Mouse (Mus musculus) heart, embryonic 15.5 days (tissue): ENCODE results near the gene Fabp2. TPM values are rescaled to one million over a fixed set of nuclear protein-coding genes. Genes with fewer than 3 reads are reported as not detected.

Experiments used
- ATAC-seq: fragments of 200-750 bp; cut with Nextera tagmentation; replicated peaks from 2 replicates; pipeline ENCODE4 v1.8.0; 2017; ENCODE audit warnings: low read depth, moderate TSS enrichment; ENCODE audit not compliant: insufficient number of reproducible peaks, insufficient read depth, low FRiP score
- H3K27ac ChIP-seq: fragments of 300-500 bp; sonication (generic); 2 replicates; pipeline ENCODE4 v1.5.1; 2015; ENCODE audit warnings: mild to moderate bottlenecking, inconsistent platforms
- H3K27me3 ChIP-seq: fragments of 300-500 bp; sonication (generic); 2 replicates; pipeline ENCODE4 v1.6.1; 2015; ENCODE audit warnings: inconsistent platforms
- H3K36me3 ChIP-seq: fragments of 300-500 bp; sonication (generic); 2 replicates; pipeline ENCODE4 v1.6.1; 2015; ENCODE audit warnings: mild to moderate bottlenecking, inconsistent platforms
- H3K4me1 ChIP-seq: fragments of 300-500 bp; sonication (generic); replicated peaks from 2 replicates; pipeline ENCODE4 v1.6.1; 2015; ENCODE audit warnings: inconsistent platforms
- H3K4me2 ChIP-seq: fragments of 300-500 bp; sonication (generic); 2 replicates; pipeline ENCODE4 v1.6.1; 2015; ENCODE audit warnings: inconsistent platforms, mild to moderate bottlenecking, moderate library complexity
- H3K4me3 ChIP-seq: fragments of 300-500 bp; sonication (generic); 2 replicates; pipeline ENCODE4 v1.5.1; 2015; ENCODE audit warnings: mild to moderate bottlenecking, inconsistent platforms
- H3K9ac ChIP-seq: fragments of 300-500 bp; sonication (generic); 2 replicates; pipeline ENCODE4 v1.6.1; 2015; ENCODE audit warnings: mild to moderate bottlenecking, inconsistent platforms
- H3K9me3 ChIP-seq: fragments of 300-500 bp; sonication (generic); replicated peaks from 2 replicates; pipeline ENCODE4 v1.6.1; 2016; ENCODE audit warnings: inconsistent platforms
- WGBS: fragments of 180-500 bp; shearing (Covaris S2); methylation state at CpG from one replicate; pipeline ENCODE4 v1.1.7; 2015; ENCODE audit warnings: mixed read lengths; 5-methylcytosine and 5-hydroxymethylcytosine counted together
- polyA plus RNA-seq: library from polyadenylated mRNA; unstranded; fragments of >200 nt; fragmentation: Nextera tagmentation; extraction: Ambion mirVana; gene quantifications from 2 replicates; pipeline ENCODE4 v1.2.1, GENCODE M21; 2015

Gene Fabp2
- polyA plus RNA-seq, 1 experiment from 2014 or later, result 0.30 TPM

DNA sequence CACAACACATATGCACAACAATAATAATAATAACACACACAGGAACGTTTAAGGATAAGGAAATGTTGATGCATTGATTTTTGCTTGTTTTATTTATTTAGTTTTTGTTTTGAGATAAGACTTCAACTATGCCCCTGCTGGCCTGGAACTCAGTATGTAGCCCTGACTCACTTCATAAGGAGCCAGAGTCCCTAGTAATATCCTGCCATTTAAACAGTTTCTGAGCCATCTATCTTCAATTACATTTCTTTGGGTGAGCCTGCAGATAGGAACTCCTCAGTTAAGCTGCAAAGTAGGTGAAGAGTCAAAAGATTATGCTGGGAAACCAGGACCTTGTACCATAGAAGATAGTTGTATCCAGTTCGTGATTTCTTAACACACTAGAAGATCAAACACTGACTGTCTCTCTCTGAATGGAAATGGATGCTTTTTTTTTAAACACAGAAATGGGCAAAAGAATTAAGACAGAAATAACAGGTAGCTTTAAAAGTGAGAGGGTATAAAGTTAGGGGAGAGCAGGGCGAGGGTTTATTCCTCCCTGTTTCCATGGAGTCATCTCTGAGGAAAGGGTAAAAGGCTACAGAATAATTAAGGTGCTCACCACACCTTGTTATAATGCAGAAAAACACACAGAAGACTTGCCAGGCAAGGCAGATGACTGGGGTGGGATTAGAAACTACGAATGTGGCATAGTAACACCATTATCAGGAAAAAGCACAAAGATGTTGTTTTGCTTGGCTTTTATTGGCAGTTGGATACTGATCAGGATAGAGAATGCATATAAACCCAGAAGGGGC is 7.2 kb upstream of the Fabp2 start:
- no peak for ATAC-seq
- 62% methylated on average over 4 of the region's 4 CpGs for WGBS
- H3K36me3 ChIP-seq, result no peaks in the 10 kb centered on the region
- H3K9ac ChIP-seq, result no peak overlapping the region
- H3K4me2 ChIP-seq, result no peak overlapping the region
- no peaks in the 10 kb centered on the region for H3K4me1 ChIP-seq
- no peak overlapping the region for H3K27ac ChIP-seq
- H3K9me3 ChIP-seq, result no peaks in the 10 kb centered on the region
- no peaks in the 10 kb centered on the region for H3K27me3 ChIP-seq
- no peak overlapping the region for H3K4me3 ChIP-seq

DNA sequence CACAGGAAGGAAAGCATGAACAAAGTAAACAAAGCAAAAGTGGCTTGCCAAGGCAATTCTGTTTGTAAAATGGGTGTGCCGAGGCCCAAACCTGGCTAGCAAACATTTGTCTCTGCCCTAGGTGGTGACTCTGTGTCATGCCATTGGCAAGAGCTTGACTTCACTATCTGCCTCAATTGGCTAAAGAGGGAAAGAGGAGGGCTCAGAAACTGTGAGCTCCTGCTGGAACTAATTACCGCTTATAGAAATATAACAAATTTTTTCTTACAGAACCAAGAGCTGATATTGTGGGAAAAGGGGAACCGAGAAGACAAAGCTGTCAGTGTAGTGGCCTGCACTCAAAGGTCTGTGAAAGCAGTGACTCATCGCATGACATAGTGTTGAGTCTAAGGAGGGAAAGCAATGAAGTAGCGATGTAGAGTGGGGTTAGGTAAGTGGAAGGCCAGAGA is 6.5 kb upstream of the Fabp2 start:
- no peak overlapping the region for H3K27ac ChIP-seq
- no peak overlapping the region for H3K9ac ChIP-seq

DNA sequence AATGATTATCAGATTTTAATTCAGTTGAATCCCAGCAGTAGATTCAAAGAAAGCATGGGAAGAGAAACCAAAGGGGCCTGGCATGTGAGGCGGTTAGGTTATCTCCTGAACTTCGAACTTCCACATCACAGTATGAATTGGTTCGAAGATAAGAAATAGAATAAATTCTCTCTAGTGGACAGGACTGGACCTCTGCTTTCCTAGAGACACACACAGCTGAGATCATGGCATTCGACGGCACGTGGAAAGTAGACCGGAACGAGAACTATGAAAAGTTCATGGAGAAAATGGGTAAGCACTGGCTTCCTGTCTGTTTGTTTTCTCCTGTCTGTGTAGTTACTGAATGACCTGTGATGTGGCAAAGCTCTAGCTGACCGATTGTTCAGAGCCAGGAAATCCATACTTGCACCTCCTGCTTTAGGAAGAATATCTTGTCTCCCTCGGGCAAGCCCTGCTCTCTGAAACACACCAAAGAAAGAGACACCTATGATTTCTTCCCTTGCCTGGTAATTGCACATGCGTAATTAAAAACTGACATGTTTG is 388 bp downstream of the Fabp2 start:
- Histone ChIP-seq H3K9ac (no peak overlapping the region), H3K36me3 (no peaks in the 10 kb centered on the region), H3K27me3 (no peaks in the 10 kb centered on the region), H3K27ac (no peak overlapping the region), H3K9me3 (no peaks in the 10 kb centered on the region), H3K4me3 (no peak overlapping the region), H3K4me2 (no peak overlapping the region), H3K4me1 (no peaks in the 10 kb centered on the region)
- WGBS, result 75% methylated on average over 11 of the region's 11 CpGs
- ATAC-seq, result no peak

More for the DNA sequence above, 6.5 kb upstream of the Fabp2 start:
- Histone ChIP-seq H3K4me3 (no peak overlapping the region), H3K4me2 (no peak overlapping the region), H3K27me3 (no peaks in the 10 kb centered on the region), H3K36me3 (no peaks in the 10 kb centered on the region), H3K4me1 (no peaks in the 10 kb centered on the region), H3K9me3 (no peaks in the 10 kb centered on the region)
- 50% methylated on average over 5 of the region's 5 CpGs for WGBS
- ATAC-seq, result no peak

DNA sequence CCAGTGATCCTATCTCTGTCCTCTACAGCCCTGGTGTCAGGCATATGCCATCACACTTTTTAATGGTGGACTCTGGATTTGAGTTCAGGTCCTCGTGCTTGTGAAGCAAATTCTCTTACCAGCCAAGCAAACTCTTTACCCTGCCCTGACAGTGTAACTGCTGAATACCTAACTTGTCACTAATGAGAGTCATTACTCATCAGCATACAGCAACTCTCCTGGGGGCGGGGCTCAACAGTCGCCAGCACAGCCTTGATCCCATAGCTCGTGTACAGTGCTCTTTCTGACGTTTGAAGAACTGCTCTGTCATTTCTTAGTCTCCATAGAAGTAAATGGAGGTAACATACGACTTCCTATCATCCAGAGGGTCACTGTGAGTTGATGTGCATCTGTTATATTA is 3.4 kb downstream of the Fabp2 start:
- no peak overlapping the region for H3K9ac ChIP-seq
- 56% methylated on average over 6 of the region's 6 CpGs for WGBS
- H3K4me1 ChIP-seq, result no peaks in the 10 kb centered on the region
- no peaks in the 10 kb centered on the region for H3K27me3 ChIP-seq
- H3K9me3 ChIP-seq, result no peaks in the 10 kb centered on the region
- no peak overlapping the region for H3K27ac ChIP-seq
- H3K4me3 ChIP-seq, result no peak overlapping the region
- ATAC-seq, result no peak
- H3K4me2 ChIP-seq, result no peak overlapping the region
- no peaks in the 10 kb centered on the region for H3K36me3 ChIP-seq

DNA sequence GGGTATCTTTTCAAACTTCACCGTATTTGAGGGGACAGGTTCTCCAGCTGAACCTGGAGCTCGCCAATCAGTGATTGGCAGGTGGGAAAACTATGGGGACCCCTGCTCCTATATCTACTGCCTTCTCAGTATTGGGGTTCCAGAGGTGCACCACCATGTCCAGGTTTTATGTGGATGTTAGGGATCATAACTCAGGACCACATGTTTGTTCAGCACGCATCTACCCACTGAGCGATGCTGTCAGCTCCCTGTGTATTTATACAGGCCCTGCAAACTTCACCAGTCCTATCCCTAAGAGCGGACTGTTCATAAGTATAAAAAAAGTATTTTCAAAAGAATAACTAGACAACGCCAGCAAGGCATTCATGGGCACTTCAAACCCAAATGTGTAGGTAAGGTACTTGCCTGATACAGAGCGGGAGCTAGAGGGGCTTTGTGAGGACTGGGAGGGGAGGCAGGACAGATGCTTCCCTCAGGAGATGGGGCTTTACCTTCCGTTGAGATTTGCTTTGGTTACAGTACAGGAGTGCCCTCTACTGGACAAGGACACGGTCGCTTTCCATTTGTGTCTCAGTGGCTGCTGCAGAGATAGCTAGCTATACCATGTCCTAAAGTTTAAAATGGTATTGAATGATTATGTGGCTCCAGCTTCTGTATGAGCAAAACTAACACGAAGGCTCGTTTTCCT is 9.0 kb downstream of the Fabp2 start:
- H3K9ac ChIP-seq, result no peak overlapping the region
- no peaks in the 10 kb centered on the region for H3K27me3 ChIP-seq
- H3K4me2 ChIP-seq, result no peak overlapping the region
- ATAC-seq, result no peak
- H3K4me1 ChIP-seq, result no peaks in the 10 kb centered on the region
- no peaks in the 10 kb centered on the region for H3K36me3 ChIP-seq
- no peak overlapping the region for H3K27ac ChIP-seq
- no peak overlapping the region for H3K4me3 ChIP-seq
- H3K9me3 ChIP-seq, result no peaks in the 10 kb centered on the region
- 38% methylated on average over 12 of the region's 12 CpGs for WGBS

DNA sequence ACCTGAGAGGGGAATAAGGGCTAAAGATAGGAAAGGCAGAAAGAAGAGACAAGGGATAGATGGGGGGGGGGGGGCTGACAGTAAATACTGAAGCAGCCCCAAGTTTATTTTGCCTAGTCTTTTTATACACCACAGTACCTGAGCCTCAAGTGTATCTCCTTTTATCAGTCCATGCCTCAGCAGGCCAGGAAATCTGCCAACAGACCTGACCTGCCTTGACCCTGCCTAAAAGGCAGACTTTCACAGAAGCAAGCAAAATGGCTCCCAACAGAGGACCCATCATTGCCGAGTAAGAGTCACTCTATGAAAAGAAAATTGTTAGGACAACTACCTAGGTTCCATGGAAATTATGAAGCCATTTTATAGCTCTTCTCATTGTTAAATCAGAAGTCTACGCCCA is 13.0 kb downstream of the Fabp2 start:
- Histone ChIP-seq H3K4me1 (no peaks in the 10 kb centered on the region), H3K4me3 (no peak overlapping the region), H3K4me2 (no peak overlapping the region), H3K36me3 (no peaks in the 10 kb centered on the region), H3K27ac (no peak overlapping the region), H3K9me3 (no peaks in the 10 kb centered on the region), H3K9ac (no peak overlapping the region), H3K27me3 (no peaks in the 10 kb centered on the region)
- no peak for ATAC-seq
- 81% methylated on average over 2 of the region's 2 CpGs for WGBS

DNA sequence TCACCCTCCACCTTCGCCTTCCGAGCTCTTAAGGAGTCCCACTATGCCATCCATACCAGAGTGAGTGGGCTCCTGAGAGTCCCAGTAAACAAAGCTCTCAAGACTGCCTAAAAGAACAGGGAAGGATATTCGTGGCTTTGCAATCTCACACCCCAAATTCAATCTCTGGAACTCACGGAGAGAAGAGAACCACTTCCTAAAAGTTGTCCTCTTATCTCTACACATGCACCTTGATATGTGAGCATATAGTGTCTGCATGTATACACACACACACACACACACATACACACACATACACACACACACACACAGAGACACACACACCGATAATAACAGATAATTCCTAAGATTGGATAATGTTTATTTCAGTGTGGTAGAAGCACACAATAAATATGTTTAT is 20.6 kb downstream of the Fabp2 start:
- WGBS, result 72% methylated on average over 5 of the region's 5 CpGs
- H3K9ac ChIP-seq, result no peak overlapping the region
- no peaks in the 10 kb centered on the region for H3K9me3 ChIP-seq
- H3K27me3 ChIP-seq, result no peaks in the 10 kb centered on the region
- no peak for ATAC-seq
- no peak overlapping the region for H3K27ac ChIP-seq
- H3K4me1 ChIP-seq, result no peaks in the 10 kb centered on the region
- H3K36me3 ChIP-seq, result no peaks in the 10 kb centered on the region
- H3K4me2 ChIP-seq, result no peak overlapping the region
- H3K4me3 ChIP-seq, result no peak overlapping the region

DNA sequence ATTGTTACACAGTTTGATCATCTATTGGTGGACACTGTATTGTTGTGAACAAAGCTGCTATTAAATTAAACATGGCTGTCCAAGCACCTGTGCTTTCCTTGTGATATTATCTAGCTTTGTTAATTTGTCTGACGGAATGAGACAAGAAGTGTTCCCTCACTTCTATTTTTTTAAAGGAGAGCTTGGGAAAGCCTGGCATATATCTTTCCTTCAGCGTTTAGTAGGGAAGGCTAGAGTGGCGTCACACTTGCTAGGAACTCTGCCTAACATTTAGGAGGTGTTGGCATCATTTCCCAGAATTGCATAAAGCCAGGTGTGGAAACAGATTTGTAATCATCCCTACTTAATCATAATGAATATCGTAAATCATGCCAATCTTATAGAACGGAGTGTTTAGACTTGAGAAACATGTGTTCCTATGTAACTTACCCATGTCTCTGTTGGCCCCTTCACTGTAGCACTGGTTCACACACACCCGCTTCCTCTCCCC is 21.4 kb downstream of the Fabp2 start:
- no peaks in the 10 kb centered on the region for H3K9me3 ChIP-seq
- 0 out of 2 replicates have a peak, but pooled peaks cover 3% of the 10 kb centered on the region for H3K4me1 ChIP-seq
- ATAC-seq, result no peak
- H3K27me3 ChIP-seq, result no peaks in the 10 kb centered on the region
- no peak overlapping the region for H3K4me2 ChIP-seq
- H3K27ac ChIP-seq, result no peak overlapping the region
- H3K4me3 ChIP-seq, result no peak overlapping the region
- H3K36me3 ChIP-seq, result no peaks in the 10 kb centered on the region
- 69% methylated on average over 6 of the region's 6 CpGs for WGBS
- no peak overlapping the region for H3K9ac ChIP-seq

DNA sequence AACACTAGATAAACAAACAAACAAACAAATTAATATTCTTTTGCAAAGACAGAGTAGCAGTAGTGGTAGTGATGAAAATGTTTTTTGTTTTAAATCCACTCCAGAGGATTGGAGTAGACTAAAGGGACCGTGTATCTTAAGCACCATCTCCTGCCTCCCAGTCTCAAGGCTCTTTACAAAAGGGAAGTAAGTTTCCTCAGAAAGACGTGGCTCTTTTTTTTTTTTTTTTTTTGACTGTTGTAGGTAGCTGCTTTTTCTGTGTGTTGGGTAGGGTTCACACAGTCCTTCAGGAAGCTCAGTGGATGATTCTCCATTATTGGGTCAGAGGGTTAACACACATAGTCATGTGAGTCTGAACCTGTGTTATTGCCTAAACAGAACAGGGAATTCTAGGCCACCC is 23.8 kb downstream of the Fabp2 start:
- Histone ChIP-seq H3K27ac (no peak overlapping the region), H3K4me1 (peaks cover 9% of the 10 kb centered on the region; the same call in 1 of the 2 replicates), H3K9ac (no peak overlapping the region), H3K36me3 (no peaks in the 10 kb centered on the region), H3K4me2 (no peak overlapping the region), H3K9me3 (no peaks in the 10 kb centered on the region), H3K27me3 (no peaks in the 10 kb centered on the region), H3K4me3 (no peak overlapping the region)
- 62% methylated on average over 2 of the region's 2 CpGs for WGBS
- no peak for ATAC-seq

DNA sequence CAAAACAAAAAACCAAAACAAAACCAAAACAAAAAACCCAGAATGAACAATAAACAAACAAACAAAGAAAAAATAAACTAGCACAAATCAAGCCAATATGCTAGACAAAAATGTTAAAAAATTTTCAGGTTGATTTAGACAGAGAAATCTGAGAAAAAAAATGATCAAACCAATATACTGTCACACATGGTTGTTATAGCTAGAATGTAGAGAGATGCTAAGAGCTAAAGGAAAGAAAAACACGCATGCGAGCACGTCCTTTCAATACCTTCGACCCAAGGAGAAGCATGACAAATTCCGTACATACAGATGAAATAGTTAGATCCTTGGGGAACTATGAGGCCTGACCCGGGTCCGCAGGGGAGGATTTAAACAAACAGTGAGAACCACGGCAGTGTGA is 24.4 kb downstream of the Fabp2 start, which contains the start of gene Gm10959:
Gm10959 (minus strand) TSS at position 101 of the 400 bp plus-strand sequence.
- Histone ChIP-seq H3K4me1 (peaks cover 9% of the 10 kb centered on the region; the same call in 1 of the 2 replicates), H3K36me3 (no peaks in the 10 kb centered on the region), H3K27ac (no peak within 1 kb of the TSS), H3K9ac (no peak within 1 kb of the TSS), H3K27me3 (no peaks in the 10 kb centered on the region), H3K4me3 (no peak within 1 kb of the TSS), H3K9me3 (no peaks in the 10 kb centered on the region), H3K4me2 (no peak within 1 kb of the TSS)
- WGBS, result 81% methylated on average over 8 of the region's 8 CpGs
- no peak for ATAC-seq

DNA sequence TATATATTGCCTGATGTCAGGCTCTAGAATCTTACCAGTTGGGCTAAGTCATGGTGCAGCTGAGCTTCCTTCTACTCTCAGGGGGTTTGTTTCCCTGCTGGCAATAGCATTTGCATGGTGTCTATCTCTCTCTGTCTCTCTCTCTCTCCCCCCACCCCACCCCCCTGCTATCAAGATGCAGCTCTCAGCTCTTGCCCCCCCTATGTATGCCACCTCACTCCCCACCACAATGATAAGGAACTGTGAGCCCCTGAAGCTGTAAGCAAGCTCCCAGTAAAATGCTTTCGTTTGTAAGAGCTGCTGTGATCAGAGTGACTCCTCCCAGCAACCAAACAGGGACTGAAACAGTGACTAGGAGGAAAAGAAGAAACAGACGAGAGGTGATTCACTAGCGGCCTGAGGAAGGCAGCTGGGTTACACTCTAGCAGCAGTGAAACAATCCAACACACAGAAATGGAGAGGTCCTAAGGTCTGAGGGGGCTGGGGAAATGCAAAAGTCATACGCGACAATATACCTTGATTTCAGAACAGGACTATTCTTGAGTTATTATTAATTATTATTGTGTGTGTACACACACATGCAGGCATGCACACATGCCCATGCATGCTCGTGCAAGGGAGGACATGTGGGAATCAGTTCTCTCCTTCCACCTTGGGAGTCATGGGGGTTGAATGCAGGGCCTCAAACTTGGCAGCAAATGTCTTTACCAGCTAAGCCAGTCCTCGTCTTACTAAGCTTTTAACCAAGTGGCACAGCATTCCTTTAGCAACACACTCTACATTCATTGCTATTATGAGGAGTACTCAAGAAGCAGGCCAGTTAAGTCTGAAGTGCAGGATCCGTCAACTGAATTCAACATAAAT is 25.9 kb downstream of the Fabp2 start:
- 51% methylated on average over 8 of the region's 8 CpGs for WGBS
- no peaks in the 10 kb centered on the region for H3K27me3 ChIP-seq
- no peak overlapping the region for H3K4me3 ChIP-seq
- no peaks in the 10 kb centered on the region for H3K9me3 ChIP-seq
- H3K36me3 ChIP-seq, result no peaks in the 10 kb centered on the region
- no peak overlapping the region for H3K9ac ChIP-seq
- peaks cover 11% of the 10 kb centered on the region for H3K4me1 ChIP-seq
- ATAC-seq, result no peak
- no peak overlapping the region for H3K27ac ChIP-seq
- H3K4me2 ChIP-seq, result no peak overlapping the region
